Mouse (Mus musculus): ENCODE data around the gene Arl5c. TPM values are rescaled to one million over a fixed set of nuclear protein-coding genes. Genes with fewer than 3 reads are reported as not detected.
"Not testable (repeated sequence)": the region's sequence is repeated elsewhere in the genome, so short reads cannot be mapped to it uniquely, and the experiment has no call there.

Arl5c gene
- polyA plus RNA-seq, 1 experiment from 2014 or later, result 4.6 TPM

DNA sequence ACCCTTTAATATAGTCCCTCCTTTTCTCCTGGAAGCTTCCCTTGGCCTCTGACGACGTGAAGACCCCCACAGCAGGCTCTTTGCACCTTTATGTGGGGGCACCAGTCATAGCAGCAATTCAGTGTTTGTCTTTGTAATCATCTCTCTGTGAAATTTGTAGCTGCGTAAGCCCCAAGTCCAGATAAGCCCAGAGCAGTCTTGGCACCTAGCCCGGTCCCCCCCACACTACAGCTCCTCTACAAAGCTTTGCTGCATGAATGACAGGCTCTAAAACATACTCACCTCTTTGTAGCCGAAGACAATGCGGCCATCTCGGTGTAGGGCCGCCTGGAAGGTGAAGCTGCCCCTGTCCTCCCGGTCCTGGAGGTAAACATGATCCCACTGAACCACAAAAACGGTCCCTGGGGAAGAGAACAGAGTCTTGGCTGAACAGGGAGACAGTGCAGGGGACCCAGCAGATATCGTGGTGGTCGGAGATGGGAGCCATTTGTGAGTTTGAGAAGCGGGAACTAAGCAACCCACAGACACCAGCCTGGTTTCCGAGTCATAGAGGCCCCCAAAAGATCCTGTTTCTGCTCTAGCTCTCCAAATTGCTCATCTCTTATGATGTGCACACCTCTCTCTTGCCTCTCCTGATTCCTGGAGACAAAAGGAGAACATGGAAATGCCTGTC, 41.4 kb downstream of the Arl5c start:
- Histone ChIP-seq H3K4me1 (ENCODE audit: control insufficient read depth, insufficient read depth, low read length) (no peaks in the 10 kb centered on the region), H3K4me3 (ENCODE audit: low read depth, low read length) (no peak overlapping the region), H3K4me2 (ENCODE audit: low read depth, low read length) (no peak overlapping the region), H3K27me3 (ENCODE audit: control insufficient read depth, insufficient read depth, low read length) (no peaks in the 10 kb centered on the region), H3K36me3 (replicated peaks; ENCODE audit: control insufficient read depth, insufficient read depth, low read depth, low read length) (no peaks in the 10 kb centered on the region), H3K9me3 (replicated peaks; ENCODE audit: control insufficient read depth, low read length) (no peaks in the 10 kb centered on the region), H3K27ac (replicated peaks; ENCODE audit: low read depth, low read length) (no peak overlapping the region), H3K9ac (replicated peaks; ENCODE audit: low read length) (no peak overlapping the region)
- DNase-seq (ENCODE audit: low spot score), result no peak
- no peak for ATAC-seq (replicated peaks; ENCODE audit: insufficient number of reproducible peaks, low FRiP score, low TSS enrichment, low read depth)
- 82% methylated on average over 14 of the region's 14 CpGs for WGBS

DNA sequence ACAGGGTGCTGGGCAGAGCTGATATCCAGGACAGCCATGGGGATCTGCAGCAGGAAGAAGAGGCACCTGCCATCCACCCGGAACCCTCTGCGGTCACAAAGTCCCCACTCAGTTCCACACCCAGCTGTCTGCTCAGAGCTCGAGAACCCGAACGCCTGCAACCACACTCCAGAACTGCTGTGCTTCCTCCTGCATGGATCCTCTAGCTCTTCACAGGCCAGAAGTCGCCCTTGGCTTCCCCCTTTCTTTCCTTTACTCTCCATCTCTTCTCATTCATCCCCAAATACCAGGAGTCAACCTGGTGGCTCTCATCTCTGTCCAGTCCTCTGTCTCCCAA, 42.1 kb downstream of the Arl5c start:
- no peak for ATAC-seq (replicated peaks; ENCODE audit: insufficient number of reproducible peaks, low FRiP score, low TSS enrichment, low read depth)
- no peak overlapping the region for H3K27ac ChIP-seq (replicated peaks; ENCODE audit: low read depth, low read length)
- H3K9me3 ChIP-seq (replicated peaks; ENCODE audit: control insufficient read depth, low read length), result no peaks in the 10 kb centered on the region
- H3K36me3 ChIP-seq (replicated peaks; ENCODE audit: control insufficient read depth, insufficient read depth, low read depth, low read length), result no peaks in the 10 kb centered on the region
- WGBS, result 92% methylated on average over 6 of the region's 6 CpGs
- no peak overlapping the region for H3K4me3 ChIP-seq (ENCODE audit: low read depth, low read length)
- H3K4me1 ChIP-seq (ENCODE audit: control insufficient read depth, insufficient read depth, low read length), result no peaks in the 10 kb centered on the region
- H3K4me2 ChIP-seq (ENCODE audit: low read depth, low read length), result no peak overlapping the region
- no peak for DNase-seq (ENCODE audit: low spot score)
- H3K9ac ChIP-seq (replicated peaks; ENCODE audit: low read length), result no peak overlapping the region
- no peaks in the 10 kb centered on the region for H3K27me3 ChIP-seq (ENCODE audit: control insufficient read depth, insufficient read depth, low read length)

GRCm38 (mm10) chr11:97953179-97953938, 42.6 kb downstream of the Arl5c start:
- H3K4me2 ChIP-seq (ENCODE audit: low read depth, low read length), result no peak overlapping the region
- no peaks in the 10 kb centered on the region for H3K36me3 ChIP-seq (replicated peaks; ENCODE audit: control insufficient read depth, insufficient read depth, low read depth, low read length)
- no peaks in the 10 kb centered on the region for H3K27me3 ChIP-seq (ENCODE audit: control insufficient read depth, insufficient read depth, low read length)
- DNase-seq (ENCODE audit: low spot score), result no peak
- H3K9ac ChIP-seq (replicated peaks; ENCODE audit: low read length), result no peak overlapping the region
- no peak for ATAC-seq (replicated peaks; ENCODE audit: insufficient number of reproducible peaks, low FRiP score, low TSS enrichment, low read depth)
- 79% methylated on average over 16 of the region's 16 CpGs for WGBS
- no peaks in the 10 kb centered on the region for H3K9me3 ChIP-seq (replicated peaks; ENCODE audit: control insufficient read depth, low read length)
- no peaks in the 10 kb centered on the region for H3K4me1 ChIP-seq (ENCODE audit: control insufficient read depth, insufficient read depth, low read length)
- H3K4me3 ChIP-seq (ENCODE audit: low read depth, low read length), result no peak overlapping the region
- H3K27ac ChIP-seq (replicated peaks; ENCODE audit: low read depth, low read length), result no peak overlapping the region

DNA sequence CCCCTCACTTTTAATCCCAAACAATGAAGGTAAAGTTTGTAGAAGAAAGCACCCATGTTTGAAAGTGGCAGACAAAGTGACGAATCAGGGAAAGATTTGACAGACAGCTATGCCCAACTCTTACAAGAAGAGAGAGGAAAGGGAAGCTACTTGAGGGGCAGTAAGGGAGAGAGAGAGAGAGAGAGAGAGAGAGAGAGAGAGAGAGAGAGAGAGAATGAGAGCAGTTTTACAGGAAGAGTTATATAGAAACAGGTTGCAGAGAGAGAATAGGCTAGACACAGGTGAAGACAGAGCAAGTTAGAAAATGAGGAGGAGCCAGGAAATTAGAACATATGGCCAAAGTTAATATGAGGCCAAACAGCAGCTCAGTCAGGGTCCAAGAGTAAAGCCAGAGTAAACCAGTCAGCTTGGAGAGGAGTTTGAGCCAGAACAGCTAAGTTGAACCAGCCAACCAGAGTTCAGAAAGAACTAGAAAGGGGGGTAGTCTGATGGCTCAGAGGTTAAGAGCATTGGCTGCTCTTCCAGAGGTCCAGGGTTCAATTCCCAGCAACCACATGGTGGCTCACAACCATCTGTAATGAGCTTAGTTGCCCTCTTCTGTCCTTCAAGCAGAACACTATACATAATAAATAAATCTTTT, 43.5 kb downstream of the Arl5c start:
- no peaks in the 10 kb centered on the region for H3K27me3 ChIP-seq (ENCODE audit: control insufficient read depth, insufficient read depth, low read length)
- no peak overlapping the region for H3K4me2 ChIP-seq (ENCODE audit: low read depth, low read length)
- H3K4me1 ChIP-seq (ENCODE audit: control insufficient read depth, insufficient read depth, low read length), result no peaks in the 10 kb centered on the region
- ATAC-seq (replicated peaks; ENCODE audit: insufficient number of reproducible peaks, low FRiP score, low TSS enrichment, low read depth) (no peak), DNase-seq (ENCODE audit: low spot score) (no peak)
- H3K9ac ChIP-seq (replicated peaks; ENCODE audit: low read length), result no peak overlapping the region
- H3K27ac ChIP-seq (replicated peaks; ENCODE audit: low read depth, low read length), result no peak overlapping the region
- WGBS, result 84% methylated on average over 1 of the region's 1 CpGs
- no peaks in the 10 kb centered on the region for H3K9me3 ChIP-seq (replicated peaks; ENCODE audit: control insufficient read depth, low read length)
- no peaks in the 10 kb centered on the region for H3K36me3 ChIP-seq (replicated peaks; ENCODE audit: control insufficient read depth, insufficient read depth, low read depth, low read length)
- no peak overlapping the region for H3K4me3 ChIP-seq (ENCODE audit: low read depth, low read length)

GRCm38 (mm10) chr11:97949703-97950475, 46.1 kb downstream of the Arl5c start:
- Histone ChIP-seq H3K9ac (replicated peaks; ENCODE audit: low read length) (peak overlapping the region; percentile 43; the same call in 1 of the 2 replicates), H3K4me2 (ENCODE audit: low read depth, low read length) (no peak overlapping the region), H3K27ac (replicated peaks; ENCODE audit: low read depth, low read length) (no peak overlapping the region), H3K9me3 (replicated peaks; ENCODE audit: control insufficient read depth, low read length) (no peaks in the 10 kb centered on the region), H3K27me3 (ENCODE audit: control insufficient read depth, insufficient read depth, low read length) (no peaks in the 10 kb centered on the region), H3K4me1 (ENCODE audit: control insufficient read depth, insufficient read depth, low read length) (no peaks in the 10 kb centered on the region), H3K4me3 (ENCODE audit: low read depth, low read length) (no peak overlapping the region), H3K36me3 (replicated peaks; ENCODE audit: control insufficient read depth, insufficient read depth, low read depth, low read length) (no peaks in the 10 kb centered on the region)
- ATAC-seq (replicated peaks; ENCODE audit: insufficient number of reproducible peaks, low FRiP score, low TSS enrichment, low read depth) (peak; percentile 79; the same call in 1 of the 2 replicates), DNase-seq (ENCODE audit: low spot score) (peak; percentile 60)
- WGBS, result 56% methylated on average over 20 of the region's 20 CpGs

DNA sequence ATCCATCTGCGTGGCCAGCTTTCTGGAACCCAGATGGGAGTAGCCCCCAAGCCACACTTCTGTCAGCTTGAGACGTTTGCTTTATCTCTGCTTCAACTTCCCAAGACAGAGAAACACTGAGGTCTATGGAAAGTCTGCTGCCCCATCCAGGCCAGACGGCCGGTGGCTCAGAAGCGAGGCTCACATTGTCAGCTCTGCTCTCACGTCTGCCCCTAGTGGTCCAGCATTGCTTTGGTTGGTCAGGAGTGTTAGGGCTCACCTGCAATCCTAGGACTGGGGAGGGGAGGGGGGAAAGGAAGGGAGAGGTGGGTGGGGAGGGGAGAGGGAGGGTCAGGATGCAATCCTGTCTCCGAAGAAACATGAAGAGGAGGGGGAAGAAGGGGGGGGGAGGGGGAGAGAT, 48.6 kb downstream of the Arl5c start:
- Histone ChIP-seq H3K9me3 (replicated peaks; ENCODE audit: control insufficient read depth, low read length) (no peaks in the 10 kb centered on the region), H3K9ac (replicated peaks; ENCODE audit: low read length) (no peak overlapping the region), H3K27me3 (ENCODE audit: control insufficient read depth, insufficient read depth, low read length) (no peaks in the 10 kb centered on the region), H3K4me1 (ENCODE audit: control insufficient read depth, insufficient read depth, low read length) (no peaks in the 10 kb centered on the region), H3K4me3 (ENCODE audit: low read depth, low read length) (no peak overlapping the region), H3K4me2 (ENCODE audit: low read depth, low read length) (no peak overlapping the region), H3K36me3 (replicated peaks; ENCODE audit: control insufficient read depth, insufficient read depth, low read depth, low read length) (no peaks in the 10 kb centered on the region), H3K27ac (replicated peaks; ENCODE audit: low read depth, low read length) (no peak overlapping the region)
- peak; percentile 77 for DNase-seq (ENCODE audit: low spot score)
- 14% methylated on average over 7 of the region's 7 CpGs for WGBS
- ATAC-seq (replicated peaks; ENCODE audit: insufficient number of reproducible peaks, low FRiP score, low TSS enrichment, low read depth), result no peak

- H3K9me3 ChIP-seq (replicated peaks; ENCODE audit: control insufficient read depth, low read length); ATAC-seq (replicated peaks; ENCODE audit: insufficient number of reproducible peaks, low FRiP score, low TSS enrichment, low read depth); H3K4me2 ChIP-seq (ENCODE audit: low read depth, low read length); H3K27me3 ChIP-seq (ENCODE audit: control insufficient read depth, insufficient read depth, low read length); H3K4me1 ChIP-seq (ENCODE audit: control insufficient read depth, insufficient read depth, low read length); DNase-seq (ENCODE audit: low spot score); H3K27ac ChIP-seq (replicated peaks; ENCODE audit: low read depth, low read length); H3K36me3 ChIP-seq (replicated peaks; ENCODE audit: control insufficient read depth, insufficient read depth, low read depth, low read length); H3K4me3 ChIP-seq (ENCODE audit: low read depth, low read length); H3K9ac ChIP-seq (replicated peaks; ENCODE audit: low read length): not testable (repeated sequence)
- WGBS, result 89% methylated on average over 7 of the region's 7 CpGs
These were observed 50.2 kb downstream of the Arl5c start for GRCm38 (mm10) chr11:97945738-97946289.
